Mouse (Mus musculus) Patski (cell line): ENCODE data around the gene Gbp7. TPM values are rescaled to one million over a fixed set of nuclear protein-coding genes. Genes with fewer than 3 reads are reported as not detected.
"Not testable (repeated sequence)": the region's sequence is repeated elsewhere in the genome, so short reads cannot be mapped to it uniquely, and the experiment has no call there.

Experiments used
- ATAC-seq: fragments of 100-300 bp; one replicate; pipeline ENCODE4 v1.8.0; 2021
- CTCF ChIA-PET: fragments of 350-600 bp; sonication (Branson Sonifier 250); formaldehyde crosslinking; loops from one replicate; lab custom pipeline; 2022; ENCODE audit warnings: inconsistent platforms; lab: Charles Lee
- POLR2A ChIA-PET: fragments of 350-600 bp; sonication (Branson Sonifier 250); formaldehyde crosslinking; loops from one replicate; lab custom pipeline; 2022; ENCODE audit warnings: antibody characterized with exemption, inconsistent platforms; lab: Charles Lee
- DNase-seq: peaks from one replicate; pipeline ENCODE4 v3.0.0-alpha.2; 2011; ENCODE audit warnings: low read depth, low spot score
- H3K27me3 ChIP-seq: fragments of 371-371 bp; one replicate; pipeline ENCODE4 v1.5.1; 2021
- CTCF ChIP-seq: fragments of 100-300 bp; IDR thresholded peaks from one replicate; pipeline ENCODE4 v1.5.1; 2021
- in situ Hi-C: fragments of 300-500 bp; cut with MboI; formaldehyde crosslinking; loops from 3 replicates; pipeline ENCODE4 v1.11.1; 2018; ENCODE audit warnings: low pct_unique_long_range_greater_than_20kb, mixed read lengths
- polyA plus RNA-seq: library from polyadenylated mRNA; unstranded; gene quantifications from one replicate; pipeline ENCODE4 v1.2.3, GENCODE M21; 2021

Gene Gbp7
- polyA plus RNA-seq, 1 experiment from 2014 or later = 2.3 TPM

DNA sequence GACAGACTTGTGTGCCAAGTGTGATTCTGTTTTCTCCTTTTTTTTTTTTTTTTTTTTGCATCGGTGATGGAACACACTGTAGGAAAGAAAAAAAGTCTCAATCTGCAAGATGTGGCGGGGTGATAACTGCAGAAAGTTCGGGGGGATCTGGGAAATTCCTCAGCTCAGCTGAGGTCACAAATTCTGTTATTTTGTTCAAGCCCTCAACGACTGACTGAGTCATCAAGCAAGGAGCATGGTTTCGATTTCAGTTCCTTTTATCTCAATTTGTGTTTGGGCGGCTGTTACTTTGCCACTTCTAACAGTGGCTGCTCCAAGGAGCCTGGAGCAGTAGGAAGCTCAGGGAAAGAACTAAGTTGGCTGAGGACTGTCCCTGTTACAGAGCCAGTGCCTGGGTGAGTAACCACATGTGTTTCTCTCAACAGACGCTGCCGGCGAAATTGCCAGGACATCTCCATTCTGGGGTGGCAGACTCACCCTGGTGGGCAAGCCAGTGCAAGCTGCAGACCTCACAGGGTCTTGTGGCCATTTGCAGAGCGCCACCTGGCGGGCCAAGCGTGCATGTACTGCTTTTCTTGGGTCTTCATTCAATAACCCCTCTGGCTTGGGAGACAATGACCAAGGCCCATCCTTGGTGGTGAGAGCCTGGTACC, 30.3 kb downstream of the Gbp7 start:
- peak; percentile 99 for TF ChIP-seq CTCF
- no peaks in the 10 kb centered on the region for H3K27me3 ChIP-seq
- ChIA-PET POLR2A (interaction anchor here (1.1 kb wide), 1 partner anchor 69 kb away, joined by 3 read pairs; no protein-coding TSS in a partner anchor), CTCF (interaction anchor here (0.7 to 3.1 kb wide), 25 partner anchors 9 to 86 kb away, joined by 3 to 18 read pairs (median 4); partner anchors contain the start of genes Gbp5 and Gbp7)
- peak; percentile 86 for ATAC-seq
- in situ Hi-C loops = loop anchor here (5.0 kb wide), 1 partner anchor 68 kb away; the partner anchor contains the start of gene Gbp5
- DNase-seq = peak; percentile 71

DNA sequence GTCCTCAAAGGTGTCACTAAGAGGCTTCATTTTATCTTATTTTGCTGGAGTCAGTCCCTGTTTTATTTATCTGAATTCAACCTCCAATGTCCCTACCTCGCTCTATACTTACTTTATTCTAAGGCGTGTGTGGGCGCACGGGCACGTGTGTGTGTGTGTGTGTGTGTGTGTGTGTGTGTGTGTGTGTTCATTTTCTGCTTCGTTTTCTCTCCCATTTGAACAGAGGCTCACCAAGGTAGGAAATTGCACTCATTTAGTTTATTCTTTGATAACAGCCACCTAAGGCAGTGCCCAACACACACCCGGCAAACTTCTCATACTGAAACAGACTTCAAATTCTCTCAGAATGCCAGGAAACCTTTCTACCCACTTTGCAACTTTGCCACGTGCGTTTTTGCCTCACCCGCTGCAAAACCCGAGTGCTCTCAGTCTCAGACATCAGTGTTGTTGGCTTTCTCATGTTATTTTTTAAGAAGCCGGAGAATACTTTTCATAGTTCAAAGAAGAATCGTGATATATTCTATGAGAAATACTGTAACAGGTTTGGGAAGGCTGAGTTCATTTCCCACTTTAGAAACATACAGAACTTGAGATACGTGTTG, 31.0 kb downstream of the Gbp7 start:
- POLR2A ChIA-PET = interaction anchor here (1.1 kb wide), 1 partner anchor 70 kb away, joined by 3 read pairs; no protein-coding TSS in a partner anchor
- no peak for ATAC-seq
- in situ Hi-C loops = loop anchor here (5.0 kb wide), 1 partner anchor 69 kb away; the partner anchor contains the start of gene Gbp5
- no peaks in the 10 kb centered on the region for H3K27me3 ChIP-seq
- CTCF ChIA-PET = interaction anchor here (1.0 to 3.1 kb wide), 16 partner anchors 8 to 85 kb away, joined by 3 to 18 read pairs (median 5); partner anchors contain the start of genes Gbp5 and Gbp7
- no peak for DNase-seq
- no peak for TF ChIP-seq CTCF

DNA sequence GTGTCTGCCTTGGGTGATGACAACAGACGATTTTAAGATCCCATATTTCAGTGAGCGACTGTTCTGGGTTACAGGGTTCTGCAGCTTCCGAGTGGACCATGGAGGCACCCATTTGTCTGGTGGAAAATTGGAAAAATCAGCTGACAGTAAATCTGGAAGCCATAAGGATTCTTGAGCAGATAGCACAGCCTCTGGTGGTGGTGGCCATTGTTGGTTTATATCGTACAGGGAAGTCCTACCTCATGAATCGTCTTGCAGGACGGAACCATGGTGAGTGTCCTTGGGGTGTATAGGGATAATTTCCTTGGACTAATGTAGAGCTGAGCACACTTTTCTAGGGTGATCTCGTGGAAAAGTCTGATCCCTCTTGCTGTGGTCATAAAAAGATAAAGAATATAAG, 31.5 kb downstream of the Gbp7 start:
- ATAC-seq (no peak), DNase-seq (no peak)
- no peak for TF ChIP-seq CTCF
- ChIA-PET POLR2A (no interaction called here), CTCF (interaction anchor here (1.0 kb wide), 1 partner anchor 58 kb away, joined by 4 read pairs; no protein-coding TSS in a partner anchor)
- no peaks in the 10 kb centered on the region for H3K27me3 ChIP-seq
- in situ Hi-C loops = loop anchor here (5.0 kb wide), 1 partner anchor 69 kb away; the partner anchor contains the start of gene Gbp5

DNA sequence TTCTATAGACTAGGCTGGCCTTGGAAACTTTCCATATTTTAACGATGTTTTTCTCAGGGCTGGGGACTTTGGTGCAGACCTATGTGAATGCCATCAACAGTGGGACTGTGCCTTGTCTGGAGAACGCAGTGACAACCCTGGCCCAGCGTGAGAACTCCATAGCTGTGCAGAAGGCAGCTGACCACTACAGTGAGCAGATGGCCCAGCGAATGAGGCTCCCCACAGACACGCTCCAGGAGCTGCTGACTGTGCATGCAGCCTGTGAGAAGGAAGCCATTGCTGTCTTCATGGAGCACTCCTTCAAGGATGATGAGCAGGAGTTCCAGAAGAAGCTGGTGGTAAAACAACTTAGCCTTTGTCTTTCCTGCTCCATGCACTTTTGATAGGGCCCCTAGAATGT, 37.3 kb downstream of the Gbp7 start:
- DNase-seq, POLR2A ChIA-PET, in situ Hi-C loops, ATAC-seq, H3K27me3 ChIP-seq: not testable (repeated sequence)
- CTCF ChIA-PET = interaction anchor here (0.8 to 1.3 kb wide), 3 partner anchors 24 to 54 kb away, joined by 3 read pairs; no protein-coding TSS in a partner anchor

DNA sequence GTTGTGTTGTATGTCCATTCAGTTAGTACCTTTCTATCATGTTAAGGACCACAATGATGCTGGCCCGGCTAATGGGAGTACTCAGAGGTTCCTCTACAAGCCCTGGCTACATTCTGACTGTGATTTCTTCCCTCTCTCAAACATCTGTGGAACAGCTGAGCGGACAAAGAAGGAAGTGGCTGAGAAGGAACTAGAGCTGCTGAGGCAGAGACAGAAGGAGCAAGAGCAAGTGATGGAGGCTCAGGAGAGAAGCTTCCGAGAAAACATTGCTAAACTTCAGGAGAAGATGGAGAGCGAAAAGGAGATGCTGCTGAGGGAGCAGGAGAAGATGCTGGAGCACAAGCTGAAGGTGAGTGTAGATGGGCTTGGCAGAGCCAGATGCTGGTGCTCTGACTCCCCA, 40.6 kb downstream of the Gbp7 start:
- ChIA-PET POLR2A (no interaction called here), CTCF (no interaction called here)
- in situ Hi-C loops = no loop called here
- no peaks in the 10 kb centered on the region for H3K27me3 ChIP-seq
- DNase-seq (no peak), ATAC-seq (no peak)
- no peak for TF ChIP-seq CTCF

DNA sequence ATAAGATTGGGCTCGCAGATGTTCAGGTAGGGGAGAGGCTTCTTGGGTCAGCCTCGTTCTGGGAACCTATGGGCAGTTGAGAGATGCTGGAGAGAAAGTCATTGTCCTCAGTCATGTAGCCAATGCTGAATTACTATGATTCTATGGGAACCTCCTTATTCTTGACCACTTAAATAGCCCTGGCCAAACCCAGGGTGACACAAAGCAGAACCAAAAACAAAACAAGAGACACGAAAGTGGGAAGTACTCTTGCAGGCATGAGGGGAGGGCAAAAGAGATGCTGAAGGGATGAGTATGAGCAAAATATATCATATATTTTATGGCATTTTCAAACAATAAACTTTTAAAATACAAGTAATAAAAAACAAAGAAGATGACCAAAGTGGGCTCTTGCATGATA, 47.0 kb downstream of the Gbp7 start:
- CTCF ChIA-PET = no interaction called here
- POLR2A ChIA-PET = no interaction called here
- TF ChIP-seq CTCF = no peak
- in situ Hi-C loops = no loop called here
- no peak for DNase-seq
- ATAC-seq = no peak
- no peaks in the 10 kb centered on the region for H3K27me3 ChIP-seq

DNA sequence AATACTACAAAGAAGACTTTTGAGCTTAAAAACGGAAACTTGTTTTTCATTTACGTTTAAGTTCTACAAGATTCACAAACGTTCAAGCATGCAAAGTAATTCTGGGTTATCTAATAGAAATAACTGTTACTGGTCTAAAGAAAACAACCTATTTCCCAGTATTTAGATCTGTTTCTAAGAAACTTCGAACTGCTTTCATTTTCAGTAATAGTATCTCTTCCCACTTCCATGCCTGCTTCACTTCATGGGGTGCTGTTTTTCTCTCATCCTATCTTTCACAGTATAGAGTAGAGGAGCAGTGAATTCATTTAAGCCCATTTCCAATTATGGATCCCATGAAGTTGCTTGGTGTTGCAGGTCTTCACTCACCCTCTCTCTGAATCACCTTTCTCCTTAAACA, 48.2 kb downstream of the Gbp7 start:
- ATAC-seq (no peak), DNase-seq (no peak)
- CTCF ChIA-PET = no interaction called here
- in situ Hi-C loops = no loop called here
- POLR2A ChIA-PET = interaction anchor here (0.9 kb wide), 1 partner anchor 111 kb away, joined by 4 read pairs; no protein-coding TSS in a partner anchor
- no peak for TF ChIP-seq CTCF
- no peaks in the 10 kb centered on the region for H3K27me3 ChIP-seq

DNA sequence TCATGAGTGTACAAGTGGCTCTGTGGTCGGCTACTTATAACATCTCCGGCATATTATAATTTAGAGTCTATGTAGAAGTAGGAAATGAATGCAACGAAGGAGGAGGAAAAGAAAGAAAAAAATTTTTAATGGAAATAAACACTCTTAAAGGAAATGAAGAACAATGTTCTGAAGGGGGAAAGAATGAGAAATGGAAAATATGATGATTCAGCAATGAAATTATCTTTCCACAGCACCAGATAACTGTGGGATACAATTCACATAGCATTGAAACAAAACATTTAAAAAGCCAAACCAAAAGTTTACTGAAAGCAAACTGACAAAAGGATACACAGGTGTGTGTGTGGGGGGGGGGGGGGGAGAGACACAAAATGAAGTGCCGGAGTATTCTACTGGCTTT, 52.9 kb downstream of the Gbp7 start:
- H3K27me3 ChIP-seq = no peaks in the 10 kb centered on the region
- in situ Hi-C loops = no loop called here
- TF ChIP-seq CTCF = no peak
- ChIA-PET POLR2A (no interaction called here), CTCF (interaction anchor here (1.3 to 2.4 kb wide), 2 partner anchors 11 to 21 kb away, joined by 5 to 7 read pairs; partner anchors contain the start of gene Gbp2b)
- no peak for DNase-seq
- no peak for ATAC-seq

DNA sequence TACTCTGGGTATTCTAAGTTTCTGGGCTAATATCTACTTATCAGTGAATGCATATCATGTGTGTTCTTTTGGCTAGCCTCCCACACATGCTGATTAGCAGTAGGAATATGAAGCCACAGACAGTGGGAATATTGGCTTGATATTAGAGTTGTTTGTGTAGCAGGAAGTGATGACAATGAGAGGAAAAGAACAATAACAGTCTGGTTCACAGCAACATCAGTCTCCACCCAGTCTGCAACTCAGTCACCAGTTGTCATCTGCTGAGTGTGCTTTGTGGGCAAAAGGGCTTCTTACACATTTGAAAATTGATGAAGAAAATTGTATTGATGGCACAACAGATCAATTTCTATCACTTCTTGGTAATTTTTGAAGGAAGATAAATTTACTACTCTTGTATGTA, 57.2 kb downstream of the Gbp7 start:
- no peaks in the 10 kb centered on the region for H3K27me3 ChIP-seq
- ChIA-PET POLR2A (no interaction called here), CTCF (interaction anchor here (1.0 to 1.3 kb wide), 2 partner anchors 21 to 27 kb away, joined by 3 read pairs; partner anchors contain the start of gene Gbp3)
- in situ Hi-C loops = no loop called here
- no peak for TF ChIP-seq CTCF
- DNase-seq (no peak), ATAC-seq (no peak)

DNA sequence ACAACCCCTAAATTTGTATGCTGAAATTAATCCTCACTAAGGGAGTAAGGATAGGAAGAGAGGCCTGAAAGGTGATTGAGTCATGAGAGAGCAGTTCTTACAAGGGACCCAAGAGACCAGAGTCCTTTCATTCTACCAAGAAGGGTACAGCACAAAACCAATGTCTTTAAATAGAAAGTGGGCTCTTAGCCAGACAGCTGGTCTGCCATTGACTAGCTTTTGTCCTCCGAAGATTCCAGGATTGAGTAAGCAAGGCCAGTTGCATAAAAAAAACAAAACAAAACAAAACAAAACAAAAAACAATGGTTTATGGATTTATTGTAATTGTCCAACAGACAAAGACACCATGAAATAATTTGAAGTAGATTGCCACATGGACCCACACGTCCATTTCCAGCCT, 58.7 kb downstream of the Gbp7 start:
- CTCF ChIA-PET = interaction anchor here (1.1 to 1.7 kb wide), 2 partner anchors 23 to 89 kb away, joined by 3 to 5 read pairs; no protein-coding TSS in a partner anchor
- no peak for ATAC-seq
- in situ Hi-C loops = no loop called here
- no peaks in the 10 kb centered on the region for H3K27me3 ChIP-seq
- no peak for DNase-seq
- no peak for TF ChIP-seq CTCF
- POLR2A ChIA-PET = interaction anchor here (0.7 kb wide), 1 partner anchor 127 kb away, joined by 4 read pairs; no protein-coding TSS in a partner anchor
